Mouse (Mus musculus): ENCODE measurements around the gene Tesc.

DNA sequence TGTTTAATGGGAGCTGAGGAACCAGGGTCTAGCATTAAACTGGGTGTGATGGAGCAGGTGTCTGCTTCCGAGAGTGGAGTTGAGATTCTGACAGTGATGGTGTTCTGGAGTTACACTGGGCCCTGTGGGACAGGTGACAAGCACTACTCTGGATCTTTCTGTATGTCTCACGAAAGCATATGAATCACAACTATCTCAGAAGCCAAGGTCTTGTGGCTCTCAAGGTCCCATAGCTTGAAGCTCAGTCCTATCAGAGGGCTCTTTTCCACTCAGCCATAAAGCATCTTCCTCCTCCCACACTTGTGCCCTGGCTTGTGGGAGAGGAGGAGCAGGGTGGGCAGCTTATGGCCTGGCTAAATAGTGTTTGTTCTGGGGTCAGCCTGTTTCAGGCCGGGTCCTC lies 36.6 kb upstream of the Tesc start:
- no peak for TF ChIP-seq CTCF (IDR thresholded peaks at IDR 0.05; ENCODE audit: low read depth, low read length)
- no peak for TF ChIP-seq POLR2A (IDR thresholded peaks at IDR 0.05; ENCODE audit: insufficient read depth, low read length)

Data from ES-Bruce4 (cell line).